Mouse (Mus musculus): ENCODE measurements around the gene Apba3.

DNA sequence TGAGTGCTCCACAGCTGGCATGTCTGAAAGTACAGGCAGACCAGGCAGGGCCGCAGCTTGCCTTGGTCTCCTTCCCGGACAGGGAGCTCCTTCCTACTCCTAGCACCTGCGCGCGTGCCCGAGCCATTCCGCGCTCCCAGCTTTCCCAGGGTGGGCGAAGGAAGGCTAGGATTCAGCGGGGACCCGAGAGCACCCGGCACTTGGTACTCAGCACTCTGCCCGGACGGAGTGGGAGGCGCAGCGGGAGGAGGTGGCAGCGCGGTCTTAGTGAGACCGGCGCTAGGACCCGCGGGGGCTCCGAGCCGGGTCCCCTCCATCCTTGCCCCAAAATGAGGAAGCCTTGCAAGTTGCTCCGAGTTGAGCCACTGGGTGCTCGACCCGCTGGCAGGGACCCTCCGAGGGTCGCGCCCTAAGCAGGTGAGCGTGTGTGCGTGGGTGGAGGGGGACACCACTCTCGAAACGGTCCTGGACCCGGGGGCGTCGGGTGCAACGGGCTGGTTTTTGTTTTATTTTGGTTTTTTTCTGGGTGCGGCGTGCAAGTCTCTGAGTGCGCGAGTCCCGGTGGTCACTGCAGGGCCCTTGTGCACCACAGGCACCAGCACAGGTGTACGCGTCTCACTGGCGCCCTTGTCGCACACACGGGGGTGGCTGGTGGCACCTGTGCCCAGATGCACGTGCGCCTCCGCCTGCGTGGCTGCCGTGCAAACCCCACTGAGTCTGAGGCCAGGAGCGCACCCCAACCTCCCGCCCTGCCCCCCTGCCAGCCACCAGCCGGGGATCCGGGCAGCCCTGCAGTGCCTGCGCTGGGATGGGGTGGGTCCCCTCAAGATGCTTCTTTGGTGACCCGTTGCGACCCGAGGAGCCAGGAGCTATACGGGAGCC lies 9.4 kb upstream of the Apba3 start:
- TF ChIP-seq CTCF (IDR thresholded peaks at IDR 0.05; ENCODE audit: borderline replicate concordance, extremely low read depth, insufficient read depth, insufficient read length) (no peak), POLR2A (IDR thresholded peaks at IDR 0.05; ENCODE audit: borderline replicate concordance, extremely low read depth, insufficient read depth, insufficient read length, poor library complexity, severe bottlenecking) (no peak)
